Mouse (Mus musculus): ENCODE measurements around the gene Hist1h3e. TPM values are rescaled to one million over a fixed set of nuclear protein-coding genes. Genes with fewer than 3 reads are reported as not detected.
"Not testable (repeated sequence)": the region's sequence is repeated elsewhere in the genome, so short reads cannot be mapped to it uniquely, and the experiment has no call there.

The Hist1h3e gene
- polyA plus RNA-seq, 1 experiment from 2014 or later: 1.1 TPM

- H3K4me3 ChIP-seq (replicated peaks): peak overlapping the region; percentile 51
- peak overlapping the region; percentile 87 for H3K27ac ChIP-seq (replicated peaks)
- under 1% methylated on average over 18 of the region's 18 CpGs for WGBS
- no peaks in the 10 kb centered on the region for H3K27me3 ChIP-seq (replicated peaks)
- peaks cover 30% of the 10 kb centered on the region for H3K4me1 ChIP-seq
- H3K4me2 ChIP-seq: peak overlapping the region; percentile 99
- H3K9me3 ChIP-seq (replicated peaks): no peaks in the 10 kb centered on the region
- H3K9ac ChIP-seq (replicated peaks): peak overlapping the region; percentile 64
- no peaks in the 10 kb centered on the region for H3K36me3 ChIP-seq
- ATAC-seq (ENCODE audit: low FRiP score): peak; percentile 87
Observed at GRCm38 (mm10) chr13:23555839-23556416, 6.2 kb downstream of the Hist1h3e start.

DNA sequence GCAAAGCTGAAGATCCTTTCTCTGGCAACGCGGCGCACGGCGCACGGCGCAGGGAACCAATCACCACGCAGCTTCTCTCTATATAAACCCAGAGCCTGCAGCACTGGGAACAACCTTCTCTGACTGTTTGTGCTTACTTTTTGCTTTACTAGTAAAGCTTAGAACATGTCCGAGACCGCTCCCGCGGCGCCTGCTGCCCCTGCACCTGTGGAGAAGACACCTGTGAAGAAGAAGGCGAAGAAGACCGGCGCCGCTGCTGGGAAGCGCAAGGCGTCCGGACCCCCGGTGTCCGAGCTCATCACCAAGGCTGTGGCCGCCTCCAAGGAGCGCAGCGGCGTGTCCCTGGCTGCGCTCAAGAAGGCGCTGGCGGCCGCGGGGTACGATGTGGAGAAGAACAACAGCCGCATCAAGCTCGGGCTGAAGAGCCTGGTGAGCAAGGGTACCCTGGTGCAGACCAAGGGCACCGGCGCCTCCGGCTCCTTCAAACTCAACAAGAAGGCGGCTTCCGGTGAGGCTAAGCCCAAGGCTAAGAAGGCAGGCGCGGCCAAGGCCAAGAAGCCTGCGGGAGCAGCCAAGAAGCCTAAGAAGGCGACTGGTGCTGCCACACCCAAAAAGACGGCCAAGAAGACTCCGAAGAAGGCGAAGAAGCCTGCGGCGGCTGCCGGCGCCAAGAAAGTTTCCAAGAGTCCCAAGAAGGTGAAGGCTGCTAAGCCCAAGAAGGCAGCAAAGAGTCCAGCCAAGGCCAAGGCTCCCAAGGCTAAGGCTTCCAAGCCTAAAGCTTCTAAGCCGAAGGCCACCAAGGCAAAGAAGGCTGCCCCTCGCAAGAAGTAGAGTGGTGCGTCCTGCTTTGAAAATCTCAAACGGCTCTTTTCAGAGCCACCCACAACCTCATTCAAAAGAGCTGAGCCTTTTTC, 7.0 kb downstream of the Hist1h3e start:
- no peaks in the 10 kb centered on the region for H3K9me3 ChIP-seq (replicated peaks)
- no peaks in the 10 kb centered on the region for H3K36me3 ChIP-seq
- peaks cover 32% of the 10 kb centered on the region for H3K4me1 ChIP-seq
- H3K4me2 ChIP-seq: peak overlapping the region; percentile 99
- peak overlapping the region; percentile 64 for H3K9ac ChIP-seq (replicated peaks)
- WGBS: 0% methylated on average over 54 of the region's 54 CpGs
- H3K4me3 ChIP-seq (replicated peaks): peak overlapping the region; percentile 51
- peak; percentile 77 for ATAC-seq (ENCODE audit: low FRiP score)
- H3K27me3 ChIP-seq (replicated peaks): no peaks in the 10 kb centered on the region
- H3K27ac ChIP-seq (replicated peaks): peak overlapping the region; percentile 87

DNA sequence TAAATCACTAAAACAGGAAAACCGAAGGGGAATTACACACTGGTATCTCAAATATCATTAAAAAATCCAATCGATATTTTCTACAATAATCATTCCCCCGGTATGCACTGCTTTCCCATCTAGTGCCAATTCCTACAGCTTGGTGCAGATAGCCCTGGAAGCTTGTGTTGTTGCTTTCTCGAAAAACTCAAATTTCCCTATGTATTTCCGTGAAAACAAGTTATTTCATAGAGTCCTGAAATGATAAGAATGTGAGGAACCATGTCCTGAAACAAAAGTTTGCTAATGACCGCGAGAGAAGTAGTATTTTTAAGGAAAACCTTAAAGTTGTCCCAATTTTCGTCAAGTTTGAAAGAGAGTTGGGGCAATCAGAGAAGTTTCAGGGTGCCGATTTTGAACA, 7.8 kb downstream of the Hist1h3e start:
- ATAC-seq (ENCODE audit: low FRiP score): no peak
- Histone ChIP-seq H3K4me1 (peaks cover 32% of the 10 kb centered on the region), H3K27ac (replicated peaks) (peak overlapping the region; percentile 87), H3K9me3 (replicated peaks) (no peaks in the 10 kb centered on the region), H3K36me3 (no peaks in the 10 kb centered on the region), H3K4me2 (peak overlapping the region; percentile 99), H3K4me3 (replicated peaks) (peak overlapping the region; percentile 51), H3K9ac (replicated peaks) (peak overlapping the region; percentile 64; the same call in 1 of the 2 replicates), H3K27me3 (replicated peaks) (no peaks in the 10 kb centered on the region)
- WGBS: 26% methylated on average over 9 of the region's 9 CpGs

- ATAC-seq (ENCODE audit: low FRiP score): no peak
- Histone ChIP-seq H3K9ac (replicated peaks) (no peak within 1 kb of the TSS), H3K27me3 (replicated peaks) (no peaks in the 10 kb centered on the region), H3K4me2 (peak within 1 kb of the TSS; percentile 68), H3K4me3 (replicated peaks) (no peak within 1 kb of the TSS), H3K36me3 (no peaks in the 10 kb centered on the region), H3K27ac (replicated peaks) (peak within 1 kb of the TSS; percentile 90), H3K9me3 (replicated peaks) (no peaks in the 10 kb centered on the region), H3K4me1 (peaks cover 32% of the 10 kb centered on the region)
Observed at GRCm38 (mm10) chr13:23552962-23553361, 9.2 kb downstream of the Hist1h3e start, which contains the start of gene Hist1h1d. Gene Hist1h1d (plus strand): TSS chr13:23553262.

DNA sequence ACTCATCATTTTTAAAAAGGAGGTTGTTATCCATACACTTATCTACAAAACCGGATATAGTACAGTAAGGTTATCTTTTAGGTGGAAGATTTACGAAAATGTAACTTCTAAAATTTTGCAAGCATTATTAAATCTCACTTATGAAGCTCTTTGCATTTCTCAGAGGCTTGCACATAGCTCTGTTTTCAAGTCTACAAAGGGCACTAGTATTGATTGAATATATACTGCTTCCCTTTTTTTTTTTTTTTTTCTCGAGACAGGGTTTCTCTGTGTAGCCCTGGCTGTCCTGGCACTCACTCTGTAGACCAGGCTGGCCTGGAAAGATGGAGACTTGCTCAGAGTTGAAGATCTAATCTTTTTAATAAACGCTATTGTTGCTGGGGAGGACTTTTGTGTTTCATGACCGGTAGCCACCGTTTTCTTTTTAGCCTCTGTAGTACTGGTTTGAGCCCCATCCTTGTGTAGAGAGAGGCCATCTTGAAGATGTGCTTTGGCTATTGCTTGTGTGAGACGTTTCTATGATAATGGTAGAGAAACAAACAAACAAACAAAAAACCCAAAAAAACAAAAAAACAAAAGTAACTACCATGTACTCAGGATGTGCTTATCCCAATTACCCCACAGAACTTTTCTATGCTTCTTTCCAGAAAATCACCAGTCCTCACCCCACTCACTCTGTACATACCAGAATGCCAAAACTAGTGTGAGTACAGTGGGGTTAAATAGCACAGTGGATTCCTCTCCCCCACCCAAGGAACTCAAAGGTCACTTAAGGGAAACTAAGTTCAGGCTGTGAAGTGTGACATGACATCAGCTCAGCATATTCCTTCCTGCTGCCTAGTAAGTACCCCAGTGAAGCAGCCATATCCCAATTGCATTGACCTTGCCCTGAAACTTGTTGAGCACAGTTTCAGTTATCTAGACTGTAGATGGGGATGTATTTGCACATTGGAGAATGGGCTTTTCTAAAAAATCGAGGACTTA, 9.9 kb downstream of the Hist1h3e start:
- ATAC-seq (ENCODE audit: low FRiP score): no peak
- 54% methylated on average over 8 of the region's 8 CpGs for WGBS
- H3K9ac ChIP-seq (replicated peaks): no peak overlapping the region; the same call in 1 of the 2 replicates
- H3K27ac ChIP-seq (replicated peaks): peak overlapping the region; percentile 90
- H3K9me3 ChIP-seq (replicated peaks): no peaks in the 10 kb centered on the region
- H3K27me3 ChIP-seq (replicated peaks): no peaks in the 10 kb centered on the region
- H3K36me3 ChIP-seq: no peaks in the 10 kb centered on the region
- peaks cover 32% of the 10 kb centered on the region for H3K4me1 ChIP-seq
- H3K4me2 ChIP-seq: peak overlapping the region; percentile 68
- H3K4me3 ChIP-seq (replicated peaks): peak overlapping the region; percentile 49

DNA sequence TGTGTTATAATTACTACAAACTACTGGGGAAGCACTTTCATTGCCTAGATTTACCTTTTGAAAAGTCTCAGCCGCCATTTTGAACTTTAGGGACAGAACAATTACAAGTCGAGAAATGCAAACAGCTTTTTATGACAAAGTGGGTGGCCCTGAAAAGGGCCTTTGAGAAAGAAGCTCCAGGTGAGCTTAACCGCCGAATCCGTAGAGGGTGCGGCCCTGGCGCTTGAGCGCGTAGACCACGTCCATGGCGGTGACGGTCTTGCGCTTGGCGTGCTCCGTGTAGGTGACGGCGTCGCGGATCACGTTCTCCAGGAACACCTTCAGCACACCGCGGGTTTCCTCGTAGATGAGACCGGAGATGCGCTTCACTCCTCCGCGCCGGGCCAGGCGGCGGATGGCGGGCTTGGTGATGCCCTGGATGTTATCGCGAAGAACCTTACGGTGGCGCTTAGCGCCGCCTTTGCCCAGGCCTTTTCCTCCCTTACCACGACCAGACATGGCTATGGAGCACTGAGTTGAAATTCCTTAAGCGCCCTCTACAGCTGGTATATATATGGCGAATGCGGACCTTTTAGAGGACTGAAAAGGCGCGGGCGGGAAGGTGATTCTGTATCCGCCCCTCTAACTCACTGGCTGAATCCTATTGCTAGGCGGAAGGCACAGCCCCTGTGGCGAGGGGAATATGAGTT, 10.9 kb downstream of the Hist1h3e start, which contains the start of gene Hist1h4f:
TSS of gene Hist1h4f (minus strand) at position 503 of the 689 bp plus-strand sequence.
- H3K36me3 ChIP-seq; H3K27me3 ChIP-seq (replicated peaks); H3K9me3 ChIP-seq (replicated peaks): not testable (repeated sequence)
- H3K4me3 ChIP-seq (replicated peaks): peak within 1 kb of the TSS; percentile 49
- peaks cover 25% of the 10 kb centered on the region for H3K4me1 ChIP-seq
- peak within 1 kb of the TSS; percentile 51 for H3K9ac ChIP-seq (replicated peaks)
- peak within 1 kb of the TSS; percentile 68 for H3K4me2 ChIP-seq
- H3K27ac ChIP-seq (replicated peaks): peak within 1 kb of the TSS; percentile 90
- WGBS: under 1% methylated on average over 47 of the region's 47 CpGs
- peak; percentile 90 for ATAC-seq (ENCODE audit: low FRiP score)

DNA sequence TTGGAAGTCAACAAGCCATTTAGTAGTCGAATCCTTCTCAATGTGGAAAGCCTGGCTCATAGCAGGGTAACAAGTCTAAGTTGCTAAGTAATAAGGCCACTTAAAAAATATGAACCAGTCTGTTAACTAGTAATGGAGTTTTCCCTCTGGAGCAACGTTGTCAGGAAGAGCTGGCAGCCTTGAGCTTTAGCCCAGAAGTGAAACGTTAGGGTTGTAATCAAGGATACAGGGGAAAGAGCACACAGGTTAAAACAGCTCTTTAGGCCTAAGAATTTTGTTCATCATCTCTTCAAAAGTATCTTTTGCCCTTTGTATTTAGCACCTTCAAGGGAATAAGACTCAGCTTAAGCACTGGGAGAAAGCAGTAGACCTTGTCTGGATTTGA, 11.4 kb downstream of the Hist1h3e start:
- Histone ChIP-seq H3K4me3 (replicated peaks) (peak overlapping the region; percentile 49), H3K27me3 (replicated peaks) (no peaks in the 10 kb centered on the region), H3K4me1 (peaks cover 24% of the 10 kb centered on the region), H3K9me3 (replicated peaks) (no peaks in the 10 kb centered on the region), H3K4me2 (peak overlapping the region; percentile 68), H3K27ac (replicated peaks) (peak overlapping the region; percentile 90), H3K9ac (replicated peaks) (peak overlapping the region; percentile 51), H3K36me3 (no peaks in the 10 kb centered on the region)
- no peak for ATAC-seq (ENCODE audit: low FRiP score)
- WGBS: 3% methylated on average over 3 of the region's 3 CpGs

GRCm38 (mm10) chr13:23546694-23547093, 15.5 kb downstream of the Hist1h3e start:
- Histone ChIP-seq H3K4me1 (peaks cover 11% of the 10 kb centered on the region), H3K4me3 (replicated peaks) (no peak overlapping the region), H3K9me3 (replicated peaks) (no peaks in the 10 kb centered on the region), H3K27ac (replicated peaks) (no peak overlapping the region), H3K4me2 (no peak overlapping the region), H3K9ac (replicated peaks) (no peak overlapping the region), H3K36me3 (no peaks in the 10 kb centered on the region), H3K27me3 (replicated peaks) (no peaks in the 10 kb centered on the region)
- 83% methylated on average over 5 of the region's 5 CpGs for WGBS
- ATAC-seq (ENCODE audit: low FRiP score): no peak

DNA sequence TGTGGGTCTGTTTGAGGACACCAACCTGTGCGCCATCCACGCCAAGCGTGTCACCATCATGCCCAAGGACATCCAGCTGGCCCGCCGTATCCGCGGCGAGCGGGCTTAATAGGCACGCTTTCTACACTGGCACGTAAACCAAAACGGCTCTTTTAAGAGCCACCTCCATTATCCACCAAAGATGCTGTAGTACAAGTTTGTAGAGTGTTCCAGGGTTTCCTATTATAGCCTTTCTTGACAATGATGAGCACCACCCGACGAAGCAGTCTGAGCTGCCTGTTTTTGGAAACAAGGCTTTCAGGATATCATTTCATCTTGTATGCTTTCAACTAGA, 17.4 kb downstream of the Hist1h3e start:
- Histone ChIP-seq H3K27ac (replicated peaks) (0 out of 2 replicates have a peak overlapping the region, but pooled peaks have one; percentile 88), H3K4me3 (replicated peaks) (peak overlapping the region; percentile 52), H3K4me2 (peak overlapping the region; percentile 67)
- 0% methylated on average over 14 of the region's 14 CpGs for WGBS
- not testable (repeated sequence) for H3K9me3 ChIP-seq (replicated peaks); H3K27me3 ChIP-seq (replicated peaks); H3K4me1 ChIP-seq; H3K36me3 ChIP-seq; ATAC-seq (ENCODE audit: low FRiP score); H3K9ac ChIP-seq (replicated peaks)

DNA sequence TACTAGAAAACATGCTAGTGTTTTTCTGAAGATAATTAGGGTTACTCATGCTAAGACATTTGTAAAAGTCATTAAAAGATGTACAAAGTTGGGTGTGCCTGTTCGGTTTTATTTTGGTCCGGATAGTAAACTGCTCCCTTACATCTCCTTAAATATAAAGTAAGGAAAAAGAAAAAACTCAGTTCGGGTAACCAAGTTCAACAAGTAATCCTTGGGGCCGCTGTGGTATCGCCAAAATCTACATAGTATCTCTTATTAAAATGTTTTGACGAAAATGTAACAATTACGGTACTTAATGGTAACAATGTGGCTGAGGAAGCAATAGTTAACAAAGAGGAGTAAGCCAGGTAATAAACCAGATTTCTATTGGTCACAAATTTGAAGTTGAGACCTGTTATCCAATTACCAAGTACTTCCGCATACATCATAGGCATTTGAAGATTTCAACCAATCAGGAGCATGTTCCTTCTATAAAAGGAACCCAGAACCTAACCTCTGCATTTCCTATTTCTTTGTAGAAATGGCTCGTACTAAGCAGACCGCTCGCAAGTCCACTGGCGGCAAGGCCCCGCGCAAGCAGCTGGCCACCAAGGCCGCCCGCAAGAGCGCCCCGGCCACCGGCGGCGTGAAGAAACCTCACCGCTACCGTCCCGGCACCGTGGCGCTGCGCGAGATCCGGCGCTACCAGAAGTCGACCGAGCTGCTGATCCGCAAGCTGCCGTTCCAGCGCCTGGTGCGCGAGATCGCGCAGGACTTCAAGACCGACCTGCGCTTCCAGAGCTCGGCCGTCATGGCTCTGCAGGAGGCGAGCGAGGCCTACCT, 18.0 kb downstream of the Hist1h3e start, which contains the start of gene Hist1h3f:
TSS of gene Hist1h3f (plus strand) at position 88 of the 822 bp plus-strand sequence.
- WGBS: 1% methylated on average over 27 of the region's 45 CpGs
- ATAC-seq (ENCODE audit: low FRiP score): peak; percentile 96
- Histone ChIP-seq H3K4me1 (peaks cover 5% of the 10 kb centered on the region), H3K4me3 (replicated peaks) (peak within 1 kb of the TSS; percentile 52), H3K27ac (replicated peaks) (peak within 1 kb of the TSS; percentile 88), H3K27me3 (replicated peaks) (no peaks in the 10 kb centered on the region), H3K9me3 (replicated peaks) (no peaks in the 10 kb centered on the region), H3K36me3 (no peaks in the 10 kb centered on the region), H3K4me2 (peak within 1 kb of the TSS; percentile 67), H3K9ac (replicated peaks) (peak within 1 kb of the TSS; percentile 54)

All from neural tube, embryonic 15.5 days (tissue).